In the genomic region with DNA sequence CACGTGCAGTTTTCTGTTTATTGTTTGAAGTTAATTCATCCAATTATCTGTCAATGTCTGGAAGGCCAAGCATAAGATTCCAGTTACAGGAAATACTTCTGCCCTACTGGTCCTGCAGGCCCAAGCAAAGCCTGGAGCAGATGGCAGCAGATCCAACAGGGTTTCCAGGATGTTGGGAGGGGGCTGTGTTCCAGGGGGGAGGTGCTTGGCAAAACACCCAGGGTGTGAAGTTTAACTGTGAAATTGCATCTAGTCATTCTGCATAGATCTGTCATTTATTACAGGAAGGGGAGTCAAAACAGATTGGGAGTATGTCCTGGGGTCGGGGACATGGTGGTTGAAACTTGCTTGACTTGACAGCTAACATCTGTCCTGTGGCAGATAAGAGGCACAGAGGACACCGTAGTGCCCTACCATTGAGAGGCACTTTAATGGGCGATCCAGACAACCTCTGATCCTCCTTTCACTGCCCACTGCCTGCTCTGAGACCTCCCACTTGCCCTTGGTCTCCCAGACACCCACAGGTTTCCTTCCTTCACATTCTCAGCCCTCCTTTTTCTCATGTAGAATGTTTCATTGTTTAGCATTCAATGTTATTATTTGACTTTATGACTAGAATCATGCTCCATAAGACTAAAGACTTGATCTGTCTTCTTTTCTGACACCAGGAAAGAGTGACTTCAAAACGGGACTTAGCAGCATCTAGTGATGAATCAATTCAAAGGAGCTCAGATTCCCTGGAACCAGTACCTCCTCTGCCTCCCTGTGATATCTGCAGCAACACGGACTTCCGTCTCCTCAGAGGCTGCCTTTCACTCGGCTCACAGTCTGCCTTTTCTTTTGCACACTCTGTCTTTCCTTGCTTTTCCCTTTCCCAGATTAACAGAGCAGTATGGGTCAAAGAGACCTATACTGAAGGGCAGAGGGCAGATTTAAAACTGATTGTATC, we compare ENCODE assay signal across 12 mouse cellular contexts. TPM values are rescaled to one million over a fixed set of nuclear protein-coding genes. Genes with fewer than 3 reads are reported as not detected.
DNase-seq lines count a peak whose midpoint lies in the region; ATAC-seq and TF ChIP-seq lines count a peak whose summit lies in the region.
"Had no signal": no experiment of that assay in that cellular context is flagged by ENCODE, and none has a peak within 500 bp of the region (broad histone marks: within the 10 kb centered on the region; RNA-seq: fewer than 3 reads in every experiment).

No protein-coding gene starts in this region.

- H3K4me1 ChIP-seq in forebrain, embryonic 14.5 days (ENCODE audit: control insufficient read depth, insufficient read depth, low read length) = no peaks in the 10 kb centered on the region
- no peaks in the 10 kb centered on the region for H3K4me1 ChIP-seq in forebrain, embryonic 12.5 days
- H3K4me1 ChIP-seq in kidney, postnatal 0 days (replicated peaks; ENCODE audit: insufficient read depth, low read length) = peaks cover 7% of the 10 kb centered on the region; the same call in 1 of the 2 replicates
- H3K4me1 ChIP-seq: midbrain, embryonic 12.5 days had no signal

- DNase-seq in forebrain, embryonic 14.5 days (ENCODE audit: low spot score) = peak; percentile 66
- peak; percentile 43 for DNase-seq in left cerebral cortex, postnatal 4 days
- DNase-seq in left cerebral cortex, postnatal 14 days (ENCODE audit: low spot score in 2 of 2) = no peak
- DNase-seq in adipocyte (ENCODE audit: low spot score) = peak; percentile 22
- DNase-seq in kidney, postnatal 0 days (ENCODE audit: low spot score) = peak; percentile 86
- DNase-seq in gastrocnemius, adult 8-10 months (ENCODE audit: low spot score in 2 of 2) = no peak
- DNase-seq: spleen, adult 18-20 months; thymus, postnatal 14 days had no signal

- H3K27me3 ChIP-seq in forebrain, embryonic 14.5 days (replicated peaks; ENCODE audit: control insufficient read depth, insufficient read depth, low read length) = no peaks in the 10 kb centered on the region
- no peaks in the 10 kb centered on the region for H3K27me3 ChIP-seq in forebrain, embryonic 12.5 days
- no peaks in the 10 kb centered on the region for H3K27me3 ChIP-seq in kidney, postnatal 0 days (ENCODE audit: insufficient read depth, low read length)
- H3K27me3 ChIP-seq: midbrain, embryonic 12.5 days had no signal

- H3K9ac ChIP-seq in forebrain, embryonic 14.5 days (ENCODE audit: low read length) = no peak overlapping the region
- H3K9ac ChIP-seq in forebrain, embryonic 12.5 days = no peak overlapping the region
- H3K9ac ChIP-seq in kidney, postnatal 0 days (ENCODE audit: low read depth, low read length) = no peak overlapping the region
- H3K9ac ChIP-seq: midbrain, embryonic 12.5 days had no signal

- no peak overlapping the region for H3K4me2 ChIP-seq in forebrain, embryonic 14.5 days (ENCODE audit: low read length)
- H3K4me2 ChIP-seq in forebrain, embryonic 12.5 days = no peak overlapping the region
- H3K4me2 ChIP-seq in kidney, postnatal 0 days (ENCODE audit: low read length) = no peak overlapping the region
- H3K4me2 ChIP-seq: midbrain, embryonic 12.5 days had no signal

- no peaks in the 10 kb centered on the region for H3K36me3 ChIP-seq in forebrain, embryonic 14.5 days (ENCODE audit: control insufficient read depth, insufficient read depth, low read length)
- no peaks in the 10 kb centered on the region for H3K36me3 ChIP-seq in forebrain, embryonic 12.5 days (replicated peaks)
- H3K36me3 ChIP-seq in kidney, postnatal 0 days (ENCODE audit: insufficient read depth, low read length) = no peaks in the 10 kb centered on the region
- H3K36me3 ChIP-seq: midbrain, embryonic 12.5 days had no signal

- no peak for TF ChIP-seq CTCF in kidney, postnatal 0 days (IDR thresholded peaks at IDR 0.05; ENCODE audit: low read depth)

- WGBS in forebrain, embryonic 14.5 days = 65% methylated on average over 8 of the region's 8 CpGs
- 75% methylated on average over 8 of the region's 8 CpGs for WGBS in forebrain, embryonic 12.5 days
- 18% methylated on average over 8 of the region's 8 CpGs for WGBS in kidney, postnatal 0 days

- peak; percentile 87 for ATAC-seq in forebrain, embryonic 14.5 days
- no peak for ATAC-seq in forebrain, embryonic 12.5 days (ENCODE audit: low FRiP score)
- peak; percentile 83 for ATAC-seq in kidney, postnatal 0 days (replicated peaks; ENCODE audit: low FRiP score, low read depth)
- no peak for ATAC-seq in activated CD4-positive, CD25-positive, alpha-beta regulatory T cell, adult 4 months
- ATAC-seq: CD4-positive, CD25-positive, alpha-beta regulatory T cell, adult 4 months had no signal

- H3K9me3 ChIP-seq in forebrain, embryonic 14.5 days (replicated peaks; ENCODE audit: control insufficient read depth, low read length) = no peaks in the 10 kb centered on the region
- H3K9me3 ChIP-seq in forebrain, embryonic 12.5 days = no peaks in the 10 kb centered on the region
- H3K9me3 ChIP-seq in kidney, postnatal 0 days (replicated peaks; ENCODE audit: low read length) = no peaks in the 10 kb centered on the region
- H3K9me3 ChIP-seq: midbrain, embryonic 12.5 days had no signal

- no peak overlapping the region for H3K4me3 ChIP-seq in forebrain, embryonic 14.5 days (ENCODE audit: low read depth, low read length)
- H3K4me3 ChIP-seq in forebrain, embryonic 12.5 days (replicated peaks) = no peak overlapping the region
- no peak overlapping the region for H3K4me3 ChIP-seq in kidney, postnatal 0 days (replicated peaks; ENCODE audit: low read depth, low read length)
- H3K4me3 ChIP-seq: midbrain, embryonic 12.5 days had no signal

- intact Hi-C loops in left cerebral cortex, postnatal 4 days (cut with DNase I) = no loop called here
- intact Hi-C loops in left cerebral cortex, postnatal 14 days (cut with DNase I) = no loop called here

- no peak overlapping the region; the same call in 1 of the 2 replicates for H3K27ac ChIP-seq in forebrain, embryonic 14.5 days (ENCODE audit: low read depth, low read length)
- no peak overlapping the region for H3K27ac ChIP-seq in forebrain, embryonic 12.5 days
- peak overlapping the region; percentile 20; the same call in 1 of the 2 replicates for H3K27ac ChIP-seq in kidney, postnatal 0 days
- H3K27ac ChIP-seq: midbrain, embryonic 12.5 days had no signal

RNA-seq across cellular contexts. Expression of gene Bcl2, which starts 47.7 kb away (rescaled TPM):
- 5.3 and 7.1 TPM in 2 replicates for polyA plus RNA-seq in forebrain, embryonic 14.5 days (2014; fragmentation: Nextera tagmentation; extraction: Ambion mirVana)
- polyA plus RNA-seq in forebrain, embryonic 12.5 days (2016; fragmentation: Nextera tagmentation; extraction: Ambion mirVana) = 9.7 and 11.0 TPM in 2 replicates
- 10 to 100 TPM; 13.9 to 15.7 TPM for total RNA-seq in left cerebral cortex, postnatal 4 days (2021)
- total RNA-seq in left cerebral cortex, postnatal 14 days (2021) = 10 to 100 TPM; 12.3 to 12.4 TPM
- polyA plus RNA-seq in kidney, postnatal 0 days (2015; fragmentation: Nextera tagmentation; extraction: Ambion mirVana) = 11.7 and 13.4 TPM in 2 replicates
- 1 to 10 TPM; 1.6 to 2.1 (median 1.7) TPM for total RNA-seq in gastrocnemius, adult 8-10 months (2022)
- 100 to 1,000 TPM; 116 to 146 TPM for polyA plus RNA-seq in activated CD4-positive, CD25-positive, alpha-beta regulatory T cell, adult 4 months (2017; shearing (Covaris generic))

Comparison
In these comparisons a context has a peak if more than half of its experiments do, and no peak if none do; other contexts are left out.
1. ATAC-seq: peak in forebrain, embryonic 14.5 days (single experiment) and kidney, postnatal 0 days (single experiment); none in forebrain, embryonic 12.5 days (single experiment) and activated CD4-positive, CD25-positive, alpha-beta regulatory T cell, adult 4 months (single experiment).
2. DNase-seq: peak in forebrain, embryonic 14.5 days (single experiment), left cerebral cortex, postnatal 4 days (single experiment), adipocyte (single experiment) and kidney, postnatal 0 days (single experiment); none in left cerebral cortex, postnatal 14 days (0 of 2) and gastrocnemius, adult 8-10 months (0 of 2).